ENCODE assay signal across 28 mouse cellular contexts in genomic region chr1:129731991-129732390, GRCm38 (mm10).
A peak's percentile ranks its signal among the peaks of the same experiment; 100 is the strongest.
DNase-seq lines count a peak whose midpoint lies in the region; ATAC-seq and TF ChIP-seq lines count a peak whose summit lies in the region.
"Had no signal": no experiment of that assay in that cellular context is flagged by ENCODE, and none has a peak within 500 bp of the region (broad histone marks: within the 10 kb centered on the region; RNA-seq: fewer than 3 reads in every experiment).

No protein-coding gene starts in this region.

- no peak overlapping the region for H3K9ac ChIP-seq in MEL (ENCODE audit: control insufficient read depth, low read depth, low read length, poor library complexity, severe bottlenecking)
- H3K9ac ChIP-seq in midbrain, embryonic 11.5 days (ENCODE audit: low read length), result no peak overlapping the region
- H3K9ac ChIP-seq: embryonic facial prominence, embryonic 13.5 days; forebrain, embryonic 12.5 days; forebrain, embryonic 15.5 days; heart, embryonic 12.5 days; heart, embryonic 15.5 days; hindbrain, embryonic 13.5 days; intestine, embryonic 15.5 days had no signal

- no peaks in the 10 kb centered on the region for H3K9me3 ChIP-seq in MEL (replicated peaks; ENCODE audit: insufficient read depth, low read length)
- no peaks in the 10 kb centered on the region for H3K9me3 ChIP-seq in midbrain, embryonic 11.5 days (ENCODE audit: control insufficient read depth, low read length)
- H3K9me3 ChIP-seq: embryonic facial prominence, embryonic 10.5 days; embryonic facial prominence, embryonic 13.5 days; forebrain, embryonic 12.5 days; forebrain, embryonic 15.5 days; heart, embryonic 12.5 days; heart, embryonic 15.5 days; hindbrain, embryonic 10.5 days; hindbrain, embryonic 13.5 days; intestine, embryonic 15.5 days had no signal

- no peaks in the 10 kb centered on the region for H3K79me2 ChIP-seq in MEL (ENCODE audit: control insufficient read depth, insufficient read depth, low read length, poor library complexity)

- WGBS in midbrain, embryonic 11.5 days, result 90% methylated on average over 2 of the region's 2 CpGs

- H3K36me3 ChIP-seq in MEL (ENCODE audit: control insufficient read depth in 1 of 2, insufficient read depth in 2 of 2, low read length in 2 of 2), result no peaks in the 10 kb centered on the region
- no peaks in the 10 kb centered on the region for H3K36me3 ChIP-seq in midbrain, embryonic 11.5 days (ENCODE audit: control insufficient read depth, insufficient read depth, low read length)
- H3K36me3 ChIP-seq: embryonic facial prominence, embryonic 10.5 days; embryonic facial prominence, embryonic 13.5 days; forebrain, embryonic 12.5 days; forebrain, embryonic 15.5 days; heart, embryonic 12.5 days; heart, embryonic 15.5 days; hindbrain, embryonic 10.5 days; hindbrain, embryonic 13.5 days; intestine, embryonic 15.5 days had no signal

- peak; percentile 6 to 8 for DNase-seq in cerebellum, postnatal 10 days
- DNase-seq in MEL (ENCODE audit: low read depth, low spot score) (peak; percentile 6), NIH3T3 (ENCODE audit: low read depth) (peak; percentile 16)
- DNase-seq in midbrain, embryonic 11.5 days (ENCODE audit: low spot score, missing footprints), result no peak
- no peak for DNase-seq in layer of hippocampus, adult 8-10 months (ENCODE audit: low spot score in 2 of 2)
- DNase-seq: adrenal gland, postnatal 14 days; cerebellum, adult 11 months; cerebellum, adult 2 months; cerebellum, adult 9-11 months; cerebellum, postnatal 36 days; embryo, embryonic 11 days; gastrocnemius, postnatal 25 days; heart, adult 18-20 months; heart, postnatal 10 days; heart, postnatal 36 days had no signal

- no peak for ATAC-seq in cerebellum, adult (ENCODE audit: insufficient number of reproducible peaks, low FRiP score, low TSS enrichment)
- no peak for ATAC-seq in midbrain, embryonic 11.5 days (ENCODE audit: low FRiP score)
- ATAC-seq: activated CD4-positive, CD25-positive, alpha-beta regulatory T cell, adult 4 months; forebrain, embryonic 15.5 days; hindbrain, embryonic 16.5 days; intestine, embryonic 15.5 days had no signal

- no peak overlapping the region for H3K4me2 ChIP-seq in midbrain, embryonic 11.5 days
- H3K4me2 ChIP-seq: embryonic facial prominence, embryonic 13.5 days; forebrain, embryonic 12.5 days; forebrain, embryonic 15.5 days; heart, embryonic 12.5 days; heart, embryonic 15.5 days; hindbrain, embryonic 13.5 days; intestine, embryonic 15.5 days had no signal

- no peak overlapping the region for H3K27ac ChIP-seq in MEL (ENCODE audit: control insufficient read depth, low read depth, low read length)
- H3K27ac ChIP-seq in midbrain, embryonic 11.5 days (ENCODE audit: low read depth, low read length), result no peak overlapping the region
- H3K27ac ChIP-seq: embryonic facial prominence, embryonic 10.5 days; embryonic facial prominence, embryonic 13.5 days; forebrain, embryonic 12.5 days; forebrain, embryonic 15.5 days; heart, embryonic 15.5 days; hindbrain, embryonic 10.5 days; hindbrain, embryonic 13.5 days; intestine, embryonic 15.5 days had no signal

- TF ChIP-seq CTCF in MEL (IDR thresholded peaks at IDR 0.05 in 2 of 3, conservative IDR thresholded peaks at IDR 0.05 in 1 of 3; ENCODE audit: control insufficient read depth in 1 of 3, insufficient read depth in 1 of 3, low read depth in 2 of 3, low read length in 3 of 3, poor library complexity in 1 of 3, severe bottlenecking in 1 of 3), result no peak

- peaks cover 0 to 2% of the 10 kb centered on the region in 2 experiments; a peak in 2 of 4 replicates for H3K27me3 ChIP-seq in MEL (ENCODE audit: control insufficient read depth in 1 of 2, insufficient read depth in 2 of 2, low read length in 2 of 2)
- no peaks in the 10 kb centered on the region for H3K27me3 ChIP-seq in midbrain, embryonic 11.5 days (ENCODE audit: control insufficient read depth, insufficient read depth, low read length)
- H3K27me3 ChIP-seq: embryonic facial prominence, embryonic 13.5 days; forebrain, embryonic 12.5 days; forebrain, embryonic 15.5 days; heart, embryonic 12.5 days; heart, embryonic 15.5 days; hindbrain, embryonic 13.5 days; intestine, embryonic 15.5 days had no signal

- TF ChIP-seq POLR2A in MEL (IDR thresholded peaks at IDR 0.05; ENCODE audit: control insufficient read depth in 1 of 2, insufficient read depth in 1 of 2, low read depth in 1 of 2, low read length in 2 of 2, poor library complexity in 1 of 2), result no peak

- TF ChIP-seq EP300 in MEL (IDR thresholded peaks at IDR 0.05; ENCODE audit: low read depth in 1 of 2, low read length in 2 of 2), result no peak

- no peak overlapping the region for H3K4me3 ChIP-seq in MEL (ENCODE audit: control insufficient read depth in 1 of 2, insufficient read depth in 1 of 2, low read depth in 2 of 2, low read length in 2 of 2)
- H3K4me3 ChIP-seq in midbrain, embryonic 11.5 days (ENCODE audit: low read depth, low read length), result no peak overlapping the region
- H3K4me3 ChIP-seq: embryonic facial prominence, embryonic 10.5 days; embryonic facial prominence, embryonic 13.5 days; erythroblast, embryonic 14.5 days; forebrain, embryonic 12.5 days; forebrain, embryonic 15.5 days; heart, embryonic 12.5 days; heart, embryonic 15.5 days; hindbrain, embryonic 10.5 days; hindbrain, embryonic 13.5 days; intestine, embryonic 15.5 days had no signal

- TF ChIP-seq RAD21 in MEL (IDR thresholded peaks at IDR 0.05; ENCODE audit: low read depth, low read length), result no peak

- H3K4me1 ChIP-seq in MEL (ENCODE audit: control insufficient read depth in 1 of 2, insufficient read depth in 2 of 2, low read length in 2 of 2), result no peaks in the 10 kb centered on the region
- H3K4me1 ChIP-seq in midbrain, embryonic 11.5 days (ENCODE audit: control insufficient read depth, insufficient read depth, low read length), result no peaks in the 10 kb centered on the region
- H3K4me1 ChIP-seq: embryonic facial prominence, embryonic 10.5 days; embryonic facial prominence, embryonic 13.5 days; forebrain, embryonic 12.5 days; forebrain, embryonic 15.5 days; heart, embryonic 12.5 days; heart, embryonic 15.5 days; hindbrain, embryonic 10.5 days; hindbrain, embryonic 13.5 days; intestine, embryonic 15.5 days had no signal

TF ChIP-seq in MEL, 35 proteins besides CTCF, POLR2A, EP300 and RAD21:
- no peak for TF ChIP-seq BHLHE40 (IDR thresholded peaks at IDR 0.05; ENCODE audit: borderline replicate concordance, low read depth, low read length)
- no peak for TF ChIP-seq USF1 (IDR thresholded peaks at IDR 0.05; ENCODE audit: low read depth, low read length)
- no peak for TF ChIP-seq GATA1 (IDR thresholded peaks at IDR 0.05; ENCODE audit: low read depth, low read length)
- no peak for TF ChIP-seq MAZ (IDR thresholded peaks at IDR 0.05; ENCODE audit: low read depth, low read length)

Comparison
In these comparisons a context has a peak if more than half of its experiments do, and no peak if none do; other contexts are left out.
1. DNase-seq: peak in cerebellum, postnatal 10 days (2 of 2), MEL (single experiment) and NIH3T3 (single experiment); none in midbrain, embryonic 11.5 days (single experiment) and layer of hippocampus, adult 8-10 months (0 of 2).